Mouse (Mus musculus): ENCODE measurements around the gene Spint2. TPM values are rescaled to one million over a fixed set of nuclear protein-coding genes. Genes with fewer than 3 reads are reported as not detected.

The Spint2 gene
- total RNA-seq, 1 experiment from 2014 or later, result 37.8 TPM

- ATAC-seq (replicated peaks in 1 of 2; ENCODE audit: insufficient read depth in 1 of 2, low FRiP score in 2 of 2, low TSS enrichment in 1 of 2, low read depth in 1 of 2, poor library complexity in 2 of 2, severe bottlenecking in 2 of 2), result peak; percentile 57 to 76; a peak in 2 of 4 replicates
These were observed 7.4 kb upstream of the Spint2 start, which contains the start of gene Ppp1r14a for GRCm38 (mm10) chr7:29288942-29289638. Gene Ppp1r14a, plus strand, starts transcription at chr7:29289308.

GRCm38 (mm10) chr7:29288079-29288478 lies 6.4 kb upstream of the Spint2 start:
- ATAC-seq (replicated peaks in 1 of 2; ENCODE audit: insufficient read depth in 1 of 2, low FRiP score in 2 of 2, low TSS enrichment in 1 of 2, low read depth in 1 of 2, poor library complexity in 2 of 2, severe bottlenecking in 2 of 2), result no peak

GRCm38 (mm10) chr7:29287481-29287880 lies 5.8 kb upstream of the Spint2 start:
- no peak; a peak in 1 of 4 replicates for ATAC-seq (replicated peaks in 1 of 2; ENCODE audit: insufficient read depth in 1 of 2, low FRiP score in 2 of 2, low TSS enrichment in 1 of 2, low read depth in 1 of 2, poor library complexity in 2 of 2, severe bottlenecking in 2 of 2)

- no peak for ATAC-seq (replicated peaks in 1 of 2; ENCODE audit: insufficient read depth in 1 of 2, low FRiP score in 2 of 2, low TSS enrichment in 1 of 2, low read depth in 1 of 2, poor library complexity in 2 of 2, severe bottlenecking in 2 of 2)
These were observed 2.8 kb upstream of the Spint2 start for GRCm38 (mm10) chr7:29284523-29284922.

- no peak for ATAC-seq (replicated peaks in 1 of 2; ENCODE audit: insufficient read depth in 1 of 2, low FRiP score in 2 of 2, low TSS enrichment in 1 of 2, low read depth in 1 of 2, poor library complexity in 2 of 2, severe bottlenecking in 2 of 2)
These were observed 2.2 kb upstream of the Spint2 start for GRCm38 (mm10) chr7:29283876-29284275.

- peak in 1 of 2 experiments; percentile 57; a peak in 2 of 4 replicates for ATAC-seq (replicated peaks in 1 of 2; ENCODE audit: insufficient read depth in 1 of 2, low FRiP score in 2 of 2, low TSS enrichment in 1 of 2, low read depth in 1 of 2, poor library complexity in 2 of 2, severe bottlenecking in 2 of 2)
These were observed 402 bp upstream of the Spint2 start for GRCm38 (mm10) chr7:29282074-29282554.

GRCm38 (mm10) chr7:29280801-29281200 lies 911 bp downstream of the Spint2 start:
- ATAC-seq (replicated peaks in 1 of 2; ENCODE audit: insufficient read depth in 1 of 2, low FRiP score in 2 of 2, low TSS enrichment in 1 of 2, low read depth in 1 of 2, poor library complexity in 2 of 2, severe bottlenecking in 2 of 2), result peak in 1 of 2 experiments; percentile 55; a peak in 1 of 4 replicates

- ATAC-seq (replicated peaks in 1 of 2; ENCODE audit: insufficient read depth in 1 of 2, low FRiP score in 2 of 2, low TSS enrichment in 1 of 2, low read depth in 1 of 2, poor library complexity in 2 of 2, severe bottlenecking in 2 of 2), result no peak
These were observed 1.8 kb downstream of the Spint2 start for GRCm38 (mm10) chr7:29279924-29280323.

- ATAC-seq (replicated peaks in 1 of 2; ENCODE audit: insufficient read depth in 1 of 2, low FRiP score in 2 of 2, low TSS enrichment in 1 of 2, low read depth in 1 of 2, poor library complexity in 2 of 2, severe bottlenecking in 2 of 2), result no peak
These were observed 2.5 kb downstream of the Spint2 start for GRCm38 (mm10) chr7:29279261-29279660.

- ATAC-seq (replicated peaks in 1 of 2; ENCODE audit: insufficient read depth in 1 of 2, low FRiP score in 2 of 2, low TSS enrichment in 1 of 2, low read depth in 1 of 2, poor library complexity in 2 of 2, severe bottlenecking in 2 of 2), result no peak
These were observed 4.2 kb downstream of the Spint2 start for GRCm38 (mm10) chr7:29277510-29277909.

GRCm38 (mm10) chr7:29276715-29277114 lies 5.0 kb downstream of the Spint2 start:
- no peak for ATAC-seq (replicated peaks in 1 of 2; ENCODE audit: insufficient read depth in 1 of 2, low FRiP score in 2 of 2, low TSS enrichment in 1 of 2, low read depth in 1 of 2, poor library complexity in 2 of 2, severe bottlenecking in 2 of 2)

GRCm38 (mm10) chr7:29271687-29272465 lies 9.8 kb downstream of the Spint2 start:
- no peak for ATAC-seq (replicated peaks in 1 of 2; ENCODE audit: insufficient read depth in 1 of 2, low FRiP score in 2 of 2, low TSS enrichment in 1 of 2, low read depth in 1 of 2, poor library complexity in 2 of 2, severe bottlenecking in 2 of 2)

GRCm38 (mm10) chr7:29270445-29270844 lies 11.3 kb downstream of the Spint2 start:
- peak in 1 of 2 experiments; percentile 53; a peak in 2 of 4 replicates for ATAC-seq (replicated peaks in 1 of 2; ENCODE audit: insufficient read depth in 1 of 2, low FRiP score in 2 of 2, low TSS enrichment in 1 of 2, low read depth in 1 of 2, poor library complexity in 2 of 2, severe bottlenecking in 2 of 2)

- no peak for ATAC-seq (replicated peaks in 1 of 2; ENCODE audit: insufficient read depth in 1 of 2, low FRiP score in 2 of 2, low TSS enrichment in 1 of 2, low read depth in 1 of 2, poor library complexity in 2 of 2, severe bottlenecking in 2 of 2)
These were observed 14.8 kb downstream of the Spint2 start for GRCm38 (mm10) chr7:29266931-29267330.

GRCm38 (mm10) chr7:29265636-29266035 lies 16.1 kb downstream of the Spint2 start:
- no peak for ATAC-seq (replicated peaks in 1 of 2; ENCODE audit: insufficient read depth in 1 of 2, low FRiP score in 2 of 2, low TSS enrichment in 1 of 2, low read depth in 1 of 2, poor library complexity in 2 of 2, severe bottlenecking in 2 of 2)

GRCm38 (mm10) chr7:29263831-29264230 lies 17.9 kb downstream of the Spint2 start:
- ATAC-seq (replicated peaks in 1 of 2; ENCODE audit: insufficient read depth in 1 of 2, low FRiP score in 2 of 2, low TSS enrichment in 1 of 2, low read depth in 1 of 2, poor library complexity in 2 of 2, severe bottlenecking in 2 of 2), result no peak

- no peak for ATAC-seq (replicated peaks in 1 of 2; ENCODE audit: insufficient read depth in 1 of 2, low FRiP score in 2 of 2, low TSS enrichment in 1 of 2, low read depth in 1 of 2, poor library complexity in 2 of 2, severe bottlenecking in 2 of 2)
These were observed 19.6 kb downstream of the Spint2 start for GRCm38 (mm10) chr7:29262151-29262550.

Data from hematopoietic stem cell, adult 5-6 weeks (primary cell).